Mouse (Mus musculus): ENCODE results near the gene Eps8l2.

Eps8l2 gene

DNA sequence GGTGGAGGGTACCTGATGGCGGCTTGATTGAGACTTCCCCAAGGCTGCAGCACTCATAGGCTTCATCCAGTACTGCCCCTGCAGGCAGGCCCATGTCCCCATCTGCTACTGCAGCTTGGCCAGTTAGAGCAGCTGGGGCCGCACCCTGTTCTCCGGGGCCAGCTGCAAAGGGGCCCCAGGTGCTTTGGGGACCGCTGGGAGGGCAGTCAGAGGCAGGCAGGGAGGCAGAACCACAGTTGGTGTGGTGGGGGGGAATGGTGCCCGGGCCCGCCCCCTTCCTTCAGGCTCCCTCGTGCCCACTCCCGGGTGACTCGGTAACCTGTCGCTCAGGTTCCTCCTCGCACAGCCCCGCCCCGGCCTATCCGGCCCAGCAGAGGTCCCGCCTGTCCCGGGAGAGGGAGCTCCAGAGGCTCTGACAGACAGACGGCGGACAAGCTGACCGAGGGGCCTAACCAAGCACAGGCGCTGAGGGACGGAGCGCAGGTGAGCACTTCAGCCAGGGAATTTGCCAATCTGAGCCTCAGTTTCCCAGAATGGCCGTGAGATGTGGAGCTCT lies at the start of gene Eps8l2:
Gene Eps8l2 (plus strand): TSS at position 305 of the 556 bp plus-strand sequence.
- DNase-seq (ENCODE audit: low read depth) = no peak

DNA sequence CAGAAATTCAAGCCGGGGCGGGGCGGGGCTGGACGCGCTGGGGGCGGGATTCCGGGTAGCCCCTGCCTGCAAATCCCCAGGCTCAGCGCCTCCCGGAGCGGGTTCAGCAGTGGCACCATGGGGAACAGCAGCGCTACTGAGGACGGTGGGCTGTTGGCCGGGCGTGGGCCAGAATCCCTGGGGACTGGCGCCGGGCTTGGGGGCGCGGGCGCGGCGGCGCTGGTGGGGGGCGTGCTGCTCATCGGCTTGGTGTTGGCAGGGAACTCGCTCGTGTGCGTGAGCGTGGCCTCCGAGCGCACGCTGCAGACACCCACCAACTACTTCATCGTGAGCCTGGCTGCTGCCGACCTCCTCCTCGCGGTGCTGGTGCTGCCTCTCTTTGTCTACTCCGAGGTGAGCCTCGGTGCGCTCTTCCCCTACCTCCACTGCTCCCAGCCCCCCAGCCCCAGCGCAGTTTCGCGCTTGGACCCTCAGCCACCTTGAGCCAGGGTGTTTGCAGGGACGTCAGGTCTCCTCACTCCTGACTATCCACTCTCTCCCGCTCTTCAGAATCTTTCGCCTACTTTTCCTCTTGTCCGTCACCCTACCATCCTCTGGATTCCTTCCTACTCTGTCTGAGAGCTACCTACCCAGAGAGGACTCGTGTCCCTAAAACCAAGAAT lies 46.6 kb upstream of the Eps8l2 start, which contains the start of gene Drd4:
Gene Drd4 (plus strand): TSS at position 86 of the 662 bp plus-strand sequence.
- no peak for DNase-seq (ENCODE audit: low read depth)

DNA sequence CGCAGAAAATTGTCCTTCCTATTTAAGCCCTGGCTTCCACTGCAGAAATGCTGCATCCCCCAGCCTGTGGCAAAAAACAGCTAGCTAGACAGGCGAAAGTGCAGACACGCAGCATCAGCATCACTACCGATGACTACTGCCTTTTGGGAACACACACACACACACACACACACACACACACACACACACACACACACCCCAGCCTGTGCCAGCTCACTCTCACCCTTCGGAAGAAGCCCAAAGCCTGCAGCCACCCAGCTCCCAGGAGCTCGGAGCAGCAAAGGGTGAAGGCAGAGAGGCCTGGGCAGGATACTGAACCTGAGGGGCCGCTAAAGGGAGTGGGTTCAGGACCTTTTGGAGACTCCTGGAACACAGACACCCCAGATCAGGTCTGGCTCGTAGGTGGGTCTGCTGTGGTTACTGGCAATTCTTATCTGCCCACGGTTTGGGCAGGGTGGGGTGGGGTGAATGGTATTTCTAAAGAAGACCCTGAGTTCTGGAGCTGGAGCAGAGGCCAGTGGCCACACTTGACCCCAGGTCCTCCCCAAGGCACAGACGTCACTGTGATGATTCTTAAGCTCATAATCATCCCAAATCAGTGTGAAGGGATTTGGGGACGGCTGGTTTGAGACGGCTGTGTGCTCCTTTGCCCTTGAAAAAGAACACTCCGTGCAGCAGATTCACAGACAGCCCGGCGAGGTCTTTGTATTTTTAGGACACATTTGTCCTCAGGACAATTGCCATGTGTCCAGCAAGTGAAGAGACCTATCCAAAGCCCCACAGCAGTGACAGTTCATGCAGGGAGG lies 45.9 kb upstream of the Eps8l2 start:
- DNase-seq (ENCODE audit: low read depth) = no peak

DNA sequence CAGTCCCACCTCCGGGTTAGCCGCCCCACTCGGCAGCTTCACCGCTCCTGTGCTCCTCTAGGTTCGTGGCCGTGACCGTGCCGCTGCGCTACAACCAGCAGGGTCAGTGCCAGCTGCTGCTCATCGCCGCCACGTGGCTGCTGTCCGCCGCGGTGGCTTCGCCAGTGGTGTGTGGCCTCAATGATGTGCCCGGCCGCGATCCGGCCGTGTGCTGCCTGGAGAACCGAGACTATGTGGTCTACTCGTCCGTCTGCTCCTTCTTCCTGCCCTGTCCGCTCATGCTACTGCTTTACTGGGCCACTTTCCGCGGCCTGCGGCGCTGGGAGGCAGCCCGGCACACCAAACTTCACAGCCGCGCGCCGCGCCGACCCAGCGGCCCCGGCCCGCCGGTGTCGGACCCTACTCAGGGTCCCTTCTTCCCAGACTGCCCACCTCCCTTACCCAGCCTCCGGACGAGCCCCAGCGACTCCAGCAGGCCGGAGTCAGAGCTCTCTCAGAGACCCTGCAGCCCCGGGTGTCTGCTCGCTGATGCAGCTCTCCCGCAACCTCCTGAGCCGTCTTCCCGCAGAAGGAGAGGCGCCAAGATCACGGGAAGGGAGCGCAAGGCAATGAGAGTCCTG lies 44.7 kb upstream of the Eps8l2 start:
- no peak for DNase-seq (ENCODE audit: low read depth)

DNA sequence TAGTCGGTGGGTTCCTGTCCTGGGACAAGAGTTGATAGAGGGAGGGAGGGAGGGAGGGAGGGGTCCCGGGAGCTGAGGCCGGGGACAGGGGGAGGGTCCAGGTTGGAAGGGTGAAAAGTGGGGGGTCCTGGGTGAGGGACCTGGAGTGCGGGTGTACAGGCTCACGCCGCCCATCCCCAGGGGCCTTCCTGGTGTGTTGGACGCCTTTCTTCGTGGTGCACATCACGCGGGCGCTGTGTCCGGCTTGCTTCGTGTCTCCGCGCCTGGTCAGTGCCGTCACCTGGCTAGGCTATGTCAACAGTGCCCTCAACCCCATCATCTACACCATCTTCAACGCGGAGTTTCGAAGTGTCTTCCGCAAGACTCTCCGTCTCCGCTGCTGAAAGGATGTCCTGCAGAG lies 44.2 kb upstream of the Eps8l2 start:
- no peak for DNase-seq (ENCODE audit: low read depth)

DNA sequence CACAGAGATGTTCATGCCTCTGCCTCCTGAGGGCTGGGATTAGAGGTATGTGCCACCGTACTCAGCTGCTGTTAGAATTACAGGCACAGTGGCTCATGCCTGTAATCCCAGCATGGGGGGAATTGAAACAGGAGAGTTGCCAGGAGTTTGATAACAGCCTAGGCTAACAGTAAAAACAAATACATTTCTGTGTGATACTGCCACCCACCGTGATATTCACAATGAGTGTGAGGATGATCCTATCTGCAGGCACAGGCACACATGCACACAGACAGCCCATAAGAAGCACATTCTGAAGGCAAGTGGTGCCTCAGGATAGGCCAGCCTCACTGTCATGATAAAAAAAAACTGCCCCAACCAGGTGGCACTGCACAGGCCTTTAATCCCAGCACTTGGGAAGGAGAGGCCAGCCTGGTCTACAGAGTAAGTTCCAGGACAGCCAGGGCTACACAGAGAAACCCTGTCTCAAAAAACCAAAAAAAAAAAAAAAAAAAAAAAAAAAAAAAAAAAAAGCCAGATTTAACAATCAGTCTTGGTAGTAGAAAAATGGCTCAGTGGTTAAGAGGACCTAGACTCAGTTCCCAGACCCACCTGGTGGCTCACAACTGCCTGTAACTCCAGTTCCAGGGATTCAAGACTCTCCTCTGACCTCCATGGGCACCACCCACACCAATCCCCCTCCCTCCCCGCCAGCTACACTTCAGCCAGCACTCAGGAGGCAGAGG lies 40.6 kb upstream of the Eps8l2 start:
- DNase-seq (ENCODE audit: low read depth) = no peak

DNA sequence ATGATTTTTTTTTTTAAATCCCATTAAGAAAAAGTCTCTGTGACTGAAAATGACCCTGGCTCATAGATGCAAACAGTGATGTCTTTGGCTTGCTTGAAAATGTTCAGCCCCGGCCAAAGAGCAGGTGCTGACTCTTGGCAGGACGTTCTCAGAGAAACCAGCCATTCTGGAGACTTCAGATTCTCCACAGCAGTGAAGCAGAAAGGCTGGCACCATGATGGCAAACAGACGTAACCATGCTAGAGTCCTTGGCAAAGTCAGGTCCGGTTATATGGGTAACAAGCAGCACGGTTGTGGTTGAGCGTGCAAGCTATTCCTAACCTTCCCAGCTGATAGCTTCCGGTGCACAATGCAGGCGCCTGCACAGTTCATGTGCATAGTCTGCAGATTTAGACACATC lies 39.5 kb upstream of the Eps8l2 start:
- DNase-seq (ENCODE audit: low read depth) = no peak

DNA sequence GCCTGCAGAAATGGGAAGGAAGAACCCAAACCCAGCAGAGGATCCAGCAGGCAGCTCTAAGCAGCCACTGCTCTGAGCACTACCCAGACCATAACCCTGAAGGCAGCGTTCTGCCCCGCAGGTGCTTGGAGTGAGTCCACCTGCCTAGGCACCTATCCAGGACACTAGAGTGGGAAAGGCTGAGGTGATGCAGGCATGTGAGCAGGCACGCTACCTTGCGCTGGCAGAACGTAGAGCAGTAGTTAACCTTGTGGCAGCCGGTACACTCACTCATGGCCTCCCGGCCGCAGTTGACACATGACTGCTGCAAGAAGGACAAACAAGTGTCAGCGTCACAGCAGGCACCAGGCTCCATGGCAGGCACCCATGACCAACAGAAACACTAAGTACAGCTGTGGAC lies 37.3 kb upstream of the Eps8l2 start:
- no peak for DNase-seq (ENCODE audit: low read depth)

DNA sequence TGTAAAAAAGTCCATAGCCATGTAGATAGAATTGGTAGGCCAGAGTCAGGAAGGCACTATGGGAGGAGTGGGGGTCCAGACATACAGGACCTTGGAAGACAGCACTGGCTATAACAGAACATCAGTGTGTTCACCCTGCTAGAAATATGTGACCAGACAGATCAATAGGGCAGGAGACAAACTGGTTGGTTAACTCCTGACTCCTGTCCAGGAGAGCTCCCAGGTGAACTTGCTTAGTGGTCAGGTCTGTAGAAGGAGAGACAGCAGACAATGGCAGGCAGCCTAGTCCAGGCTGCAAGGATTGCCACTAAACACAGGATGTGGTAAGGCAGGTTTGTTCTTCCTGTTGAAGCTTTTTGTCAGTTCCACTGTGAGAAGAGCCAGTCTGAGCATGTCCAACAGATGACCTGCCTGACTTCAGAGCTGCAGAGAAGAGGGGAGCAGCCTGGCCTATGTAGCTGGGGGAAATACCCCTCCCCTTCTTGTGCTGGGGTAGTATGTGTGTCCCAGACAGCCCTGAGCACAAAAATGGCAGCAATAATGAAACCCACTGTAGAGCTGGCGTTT lies 35.9 kb upstream of the Eps8l2 start:
- peak; percentile 43 for DNase-seq (ENCODE audit: low read depth)

DNA sequence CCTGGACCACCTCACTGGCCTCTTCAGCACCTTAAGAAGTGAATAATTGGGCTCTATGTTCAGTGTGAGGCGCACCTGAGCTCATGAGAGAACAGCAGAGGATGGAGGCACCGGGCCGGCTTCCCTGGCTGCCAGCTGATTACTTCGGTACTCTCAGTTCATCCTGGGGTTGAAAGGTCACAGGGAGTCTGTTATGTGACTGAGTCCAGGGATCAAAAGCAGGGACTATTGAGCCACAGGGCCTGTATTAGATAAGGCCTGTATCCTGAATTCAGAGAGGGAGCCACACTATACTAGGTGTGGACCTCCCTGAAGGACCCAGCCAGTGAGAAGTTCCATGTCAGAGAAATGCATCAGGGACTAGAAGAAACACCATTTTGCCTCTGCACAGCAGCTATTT lies 34.1 kb upstream of the Eps8l2 start:
- no peak for DNase-seq (ENCODE audit: low read depth)

DNA sequence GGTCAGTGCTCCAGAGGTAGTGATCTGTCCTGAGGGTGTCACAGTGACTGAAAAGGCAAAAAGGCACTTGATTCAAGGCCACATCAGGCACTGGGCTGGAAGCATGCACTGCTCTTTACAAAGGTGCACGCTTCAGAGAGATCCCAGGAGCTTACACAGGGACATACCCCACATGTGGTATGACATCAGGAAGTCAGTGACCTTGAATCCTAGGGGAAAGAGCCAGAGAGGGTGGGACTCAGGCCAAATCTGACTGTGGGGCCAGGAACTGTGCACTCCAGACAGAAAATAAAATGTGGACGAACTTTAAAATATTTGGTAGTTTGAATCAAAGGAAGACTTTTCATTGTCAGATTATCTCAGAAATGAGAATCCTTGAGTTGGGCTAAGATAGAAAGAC lies 24.3 kb upstream of the Eps8l2 start:
- no peak for DNase-seq (ENCODE audit: low read depth)

DNA sequence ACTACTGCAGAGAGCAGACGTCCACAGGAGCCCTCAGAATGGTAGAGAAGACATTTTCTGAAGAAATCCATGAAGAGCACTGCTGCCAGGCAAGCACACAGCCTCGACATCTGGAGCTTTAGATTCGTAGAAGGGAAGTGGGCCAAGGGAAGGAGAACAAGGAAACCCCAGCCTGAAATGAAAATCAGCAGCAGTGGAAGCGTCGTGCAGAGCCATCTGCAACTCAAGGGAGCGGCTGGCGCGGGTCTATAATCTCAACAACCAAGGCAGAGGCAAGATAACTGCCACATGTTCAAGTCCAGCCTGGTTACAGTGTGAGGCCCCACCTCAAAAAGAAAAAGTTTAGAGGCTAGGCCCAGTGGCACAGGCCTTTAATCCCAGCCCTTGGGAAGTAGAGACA lies 23.6 kb upstream of the Eps8l2 start:
- no peak for DNase-seq (ENCODE audit: low read depth)

DNA sequence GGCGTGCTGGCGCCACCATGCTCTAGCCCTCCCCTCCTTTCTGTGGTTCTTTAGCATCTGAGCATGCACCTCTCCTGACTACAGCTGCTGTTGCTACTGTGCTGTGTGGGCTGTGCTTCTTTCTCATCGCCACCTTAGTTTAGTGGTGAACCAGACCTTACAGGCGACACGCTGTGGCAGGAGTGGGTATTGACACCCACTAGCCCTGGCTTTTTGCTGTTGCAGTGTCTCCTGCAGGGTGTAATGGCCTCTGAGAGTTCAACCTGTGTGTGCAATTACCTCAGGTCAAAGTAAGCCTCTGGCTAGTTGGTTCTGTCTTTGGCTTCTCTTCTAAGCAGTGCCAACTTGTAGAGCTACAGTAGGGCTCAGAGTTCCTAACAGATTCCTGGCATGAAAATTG lies 22.7 kb upstream of the Eps8l2 start:
- peak; percentile 41 for DNase-seq (ENCODE audit: low read depth)

DNA sequence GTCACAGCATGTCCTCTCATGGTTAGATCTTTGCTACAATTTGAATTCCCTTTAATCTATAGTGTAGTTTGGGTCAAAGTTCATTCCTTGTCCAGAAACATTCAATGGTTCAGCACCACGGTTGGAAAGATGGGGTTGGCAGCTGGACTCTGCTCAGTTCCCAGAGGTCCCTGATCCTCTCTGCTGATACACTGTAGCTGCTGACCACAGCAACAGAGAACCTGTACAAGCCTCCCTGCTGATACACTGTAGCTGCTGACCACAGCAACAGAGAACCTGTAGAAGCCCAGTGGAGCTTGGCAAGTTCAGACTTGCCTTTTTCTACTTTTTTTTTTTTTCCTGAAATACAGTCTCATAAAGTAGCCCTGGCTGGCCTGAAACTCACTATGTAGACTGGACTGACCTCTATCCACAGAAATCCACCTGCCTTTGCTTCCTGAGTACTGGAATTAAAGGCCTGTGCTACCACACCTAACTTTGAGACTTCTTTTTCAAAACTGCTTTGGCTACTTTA lies 21.0 kb upstream of the Eps8l2 start:
- no peak for DNase-seq (ENCODE audit: low read depth)

DNA sequence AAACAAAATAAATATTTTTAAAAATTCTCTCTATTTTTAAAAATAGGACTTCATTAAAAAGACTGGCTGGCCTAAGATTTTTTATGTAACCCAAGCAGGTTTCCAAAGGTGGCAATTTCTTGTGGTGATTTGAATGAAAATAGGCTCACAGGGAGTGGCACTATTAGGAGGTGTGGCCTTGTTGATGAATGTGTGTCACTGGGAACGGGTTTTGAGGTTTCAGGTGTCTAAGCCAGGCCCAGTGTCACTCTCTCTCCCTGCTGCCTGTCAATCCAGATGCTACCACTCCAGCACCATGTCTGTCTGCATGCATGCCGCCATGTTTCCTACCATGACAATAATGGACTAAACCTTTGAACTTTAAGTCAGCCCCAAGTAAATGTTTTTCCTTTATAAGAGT lies 19.2 kb upstream of the Eps8l2 start:
- no peak for DNase-seq (ENCODE audit: low read depth)

DNA sequence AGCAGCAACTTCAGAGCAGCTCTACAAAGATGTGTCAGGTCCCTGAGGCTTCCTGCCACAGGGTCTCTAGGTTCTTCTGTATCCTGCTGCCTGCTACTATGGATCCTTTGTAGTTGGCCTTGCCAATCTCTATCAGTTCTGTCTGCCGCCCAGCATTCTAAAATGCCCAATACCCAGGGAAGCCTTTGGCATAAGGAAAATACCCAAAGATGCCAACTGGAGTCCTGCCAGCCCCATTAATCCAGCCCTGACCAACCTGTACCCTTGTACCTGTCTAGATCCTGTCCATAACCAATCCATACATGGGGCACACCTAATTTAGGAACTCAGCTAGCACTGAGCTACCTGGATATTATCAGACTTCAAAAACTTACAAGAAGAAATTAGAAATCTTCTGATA lies 14.0 kb upstream of the Eps8l2 start:
- DNase-seq (ENCODE audit: low read depth) = no peak

DNA sequence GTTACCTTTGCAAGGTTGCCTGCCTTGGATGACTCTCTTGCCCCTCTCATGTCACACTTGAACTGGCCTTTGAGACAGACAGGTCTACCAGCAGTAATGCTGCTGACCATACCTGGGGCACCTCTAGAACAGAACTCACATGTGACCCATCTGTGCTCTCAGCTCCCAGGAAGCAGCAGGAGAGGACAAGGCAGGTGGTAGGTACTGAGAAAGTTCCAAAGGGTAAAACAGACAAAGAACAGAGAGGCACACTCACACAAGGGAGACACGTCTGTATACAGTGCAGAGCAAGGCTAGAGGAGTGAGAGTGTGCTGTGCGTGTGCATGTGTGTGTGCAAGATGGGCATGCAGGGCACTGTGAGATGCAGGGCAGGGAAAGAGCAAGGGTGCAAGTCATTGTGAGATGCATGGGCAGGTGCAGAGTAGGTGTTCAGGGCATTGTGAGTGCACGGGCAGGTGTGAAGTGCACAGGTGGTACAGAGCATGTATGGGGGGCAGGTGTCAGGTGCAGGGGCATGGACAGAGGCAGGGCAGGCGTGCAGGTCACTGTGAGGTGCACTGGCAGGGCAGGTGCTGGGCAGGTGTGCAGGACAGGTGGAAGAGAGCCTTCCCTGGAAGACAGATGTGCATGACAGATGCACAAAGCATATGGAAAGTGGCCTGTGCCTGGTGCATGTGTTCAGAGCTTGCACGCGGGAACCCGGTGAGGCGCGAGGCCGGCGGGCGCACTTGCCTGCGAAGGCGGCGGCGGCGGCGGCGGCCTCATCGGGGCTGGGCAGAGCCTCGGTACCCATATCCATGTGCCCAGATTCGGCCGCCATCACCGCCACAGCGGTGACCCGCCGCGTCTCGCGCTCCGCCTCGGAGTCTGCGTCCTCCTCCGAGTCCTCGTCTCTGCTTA lies 11.9 kb upstream of the Eps8l2 start:
- peak; percentile 12 for DNase-seq (ENCODE audit: low read depth)

DNA sequence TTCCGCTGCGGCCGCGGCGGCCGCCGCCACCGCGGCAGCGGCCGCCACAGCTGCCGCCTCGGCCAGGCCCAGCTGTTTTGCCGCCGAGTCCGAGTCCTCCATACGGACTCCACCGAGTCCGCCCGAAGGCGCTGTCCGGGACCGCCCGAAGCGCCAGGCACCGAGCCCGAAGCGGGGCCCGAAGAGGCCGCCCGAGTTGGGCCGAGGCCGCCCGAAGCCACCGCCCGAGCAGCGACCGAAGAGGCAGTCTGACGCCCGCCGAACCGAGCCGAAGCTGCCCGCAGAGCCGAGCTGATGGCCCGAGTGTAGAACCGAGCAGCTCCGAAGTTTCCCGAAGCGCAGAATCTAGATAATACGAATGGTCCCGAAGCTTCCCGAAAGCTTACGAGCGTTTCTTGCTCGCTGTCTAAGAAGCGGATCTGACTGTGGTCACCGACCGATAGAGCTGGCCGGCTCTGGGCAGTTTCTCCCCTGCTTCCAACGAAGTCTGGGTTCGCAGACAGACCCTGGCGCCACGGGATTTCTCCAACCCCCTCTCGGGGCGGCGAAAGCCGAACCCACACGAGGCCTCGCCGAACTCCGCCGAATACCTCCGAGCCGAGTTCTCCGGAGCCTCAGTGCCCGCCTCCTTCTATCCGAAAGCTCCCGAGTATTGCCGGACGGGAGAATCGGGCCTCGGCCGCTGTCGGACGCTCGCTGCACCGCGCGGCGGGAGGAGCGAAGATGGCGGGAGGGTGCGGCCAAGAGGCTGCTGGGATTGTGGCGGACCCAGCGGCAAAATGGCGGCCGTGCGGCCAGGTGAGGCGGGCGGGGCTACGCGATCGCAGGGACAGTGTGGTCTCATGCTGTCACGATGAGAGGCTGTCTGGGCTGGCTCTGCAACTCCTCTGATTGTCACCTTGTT lies 11.0 kb upstream of the Eps8l2 start, which contains the start of the genes Deaf1 and Tmem80:
Gene Deaf1 (minus strand): TSS at position 222 of the 904 bp plus-strand sequence.
Gene Tmem80 (plus strand): TSS at position 271 of the 904 bp plus-strand sequence.
- DNase-seq (ENCODE audit: low read depth) = peak; percentile 97

DNA sequence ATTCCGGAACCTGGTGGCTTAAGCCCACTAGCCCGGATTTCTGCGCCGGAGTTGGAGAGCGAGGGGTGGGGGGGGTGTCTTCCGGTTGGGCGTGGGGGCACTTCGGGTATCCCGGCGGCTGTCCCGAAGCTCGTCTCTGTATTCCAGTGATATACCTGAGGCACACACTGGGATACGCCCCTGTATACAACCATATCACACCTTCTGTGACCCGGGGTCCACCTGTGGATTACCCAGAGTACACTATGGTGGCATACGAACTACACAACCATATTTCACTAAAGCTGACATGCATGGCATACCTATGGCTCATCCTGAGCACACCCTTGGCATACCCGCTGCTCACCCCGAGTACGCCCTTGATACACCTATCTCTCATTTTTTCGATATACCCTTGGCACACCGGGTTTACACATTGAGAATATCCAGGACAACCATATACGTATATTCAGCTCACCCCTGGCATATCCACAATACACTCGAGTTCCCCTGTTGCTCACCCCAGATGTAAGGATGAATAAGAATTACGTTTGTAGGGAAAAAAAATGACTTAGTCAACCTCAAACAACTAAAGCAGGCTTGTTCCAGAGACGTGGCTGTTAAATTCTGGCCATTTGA lies 10.2 kb upstream of the Eps8l2 start:
- peak; percentile 49 for DNase-seq (ENCODE audit: low read depth)
